Mouse (Mus musculus): ENCODE measurements around the gene Hnf4a.
A peak's percentile ranks its signal among the peaks of the same experiment; 100 is the strongest.
"Not testable (repeated sequence)": the region's sequence is repeated elsewhere in the genome, so short reads cannot be mapped to it uniquely, and the experiment has no call there.

Gene Hnf4a

DNA sequence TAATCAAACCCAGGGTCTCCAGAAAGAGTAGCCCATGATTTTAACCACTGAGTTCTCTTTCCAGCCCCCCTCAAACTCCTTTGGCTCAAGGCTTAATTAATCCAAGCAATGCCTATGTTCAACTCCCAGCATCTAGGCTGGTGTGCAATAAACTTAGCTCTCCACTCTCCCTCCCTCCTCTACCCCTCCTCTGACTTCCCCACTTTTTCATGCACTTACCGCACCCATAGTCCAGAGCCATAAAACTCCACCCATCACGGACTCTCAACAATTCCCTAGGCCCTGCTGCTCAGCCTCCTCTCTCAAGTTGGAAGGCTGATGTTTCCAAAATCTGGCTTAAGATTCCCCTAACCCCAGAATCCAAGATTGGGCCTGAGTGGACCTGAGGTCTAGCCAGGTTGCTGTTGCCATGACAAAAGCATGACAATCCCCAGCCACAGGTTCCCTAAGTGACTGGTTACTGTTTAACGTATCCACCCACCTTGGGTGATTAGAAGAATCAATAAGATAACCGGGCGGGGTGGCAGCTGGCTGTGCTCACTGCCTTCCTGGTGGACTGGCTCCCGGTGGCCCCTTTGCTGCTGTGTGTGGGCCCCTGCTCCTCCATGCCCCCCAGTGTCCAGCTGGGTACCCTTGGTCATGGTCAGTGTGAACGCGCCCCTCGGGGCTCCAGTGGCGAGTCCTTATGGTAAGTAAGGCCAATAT is at the start of gene Hnf4a:
Hnf4a (plus strand) TSS at position 509 of the 705 bp plus-strand sequence.
- DNase-seq (ENCODE audit: low spot score): no peak

DNA sequence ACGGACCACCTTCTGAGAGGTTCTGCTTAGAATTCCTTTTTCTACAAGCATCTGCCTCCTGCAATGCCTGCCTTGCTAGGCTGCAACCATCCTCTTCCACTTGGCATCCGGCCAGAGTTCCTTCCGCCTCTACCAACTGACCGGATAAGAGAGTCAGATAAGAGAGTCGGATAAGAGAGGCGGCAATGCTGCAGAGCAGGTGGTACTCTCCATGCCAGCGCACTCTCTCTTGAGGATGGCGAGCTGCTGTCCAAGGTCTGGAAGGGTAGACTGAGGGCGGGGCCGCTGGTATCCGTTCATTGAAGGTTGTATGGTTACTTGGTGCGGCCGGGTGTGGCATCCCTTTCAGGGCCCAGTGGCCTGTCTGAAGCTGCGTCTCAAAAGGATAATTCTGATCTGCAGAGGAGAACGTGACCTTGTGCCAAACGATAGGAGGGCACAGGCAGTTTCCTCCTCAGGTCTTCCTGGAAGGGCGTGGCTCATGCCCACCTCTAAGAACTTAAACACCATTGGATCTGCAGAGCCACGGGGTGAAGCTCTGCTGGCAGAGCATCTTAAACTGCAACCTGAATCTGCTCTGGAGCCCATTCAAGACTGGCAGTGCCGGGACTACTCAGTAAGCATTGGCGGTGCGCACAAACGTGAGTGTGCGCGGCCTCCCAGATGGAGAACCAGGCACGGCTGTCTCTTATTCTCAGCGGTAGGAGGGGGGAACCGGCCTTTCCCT is 47.9 kb upstream of the Hnf4a start:
- DNase-seq (ENCODE audit: low spot score): no peak

- DNase-seq (ENCODE audit: low spot score): no peak
Observed at GRCm38 (mm10) chr2:163459380-163459779, 47.2 kb upstream of the Hnf4a start.

GRCm38 (mm10) chr2:163460622-163461021 is 46.0 kb upstream of the Hnf4a start:
- DNase-seq (ENCODE audit: low spot score): no peak

DNA sequence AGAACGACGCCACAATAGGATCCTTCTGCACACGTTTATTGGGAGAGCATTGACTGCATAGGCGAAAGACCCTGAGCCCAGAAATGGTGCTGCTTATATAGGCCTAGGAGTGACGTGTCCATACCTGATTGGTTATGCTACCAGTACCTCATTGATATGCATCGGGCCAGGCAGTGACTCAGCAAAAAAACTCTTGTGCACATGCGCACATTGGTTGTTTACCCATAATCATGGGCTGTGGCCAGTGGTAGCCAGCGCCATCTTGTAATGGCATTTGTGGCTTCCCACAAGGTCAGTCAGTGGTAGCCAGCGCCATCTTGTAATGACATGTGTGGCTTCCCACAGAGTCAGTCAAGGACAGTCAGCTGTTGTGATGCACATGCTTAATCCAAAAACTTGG is 45.3 kb upstream of the Hnf4a start:
- DNase-seq (ENCODE audit: low spot score): not testable (repeated sequence)

DNA sequence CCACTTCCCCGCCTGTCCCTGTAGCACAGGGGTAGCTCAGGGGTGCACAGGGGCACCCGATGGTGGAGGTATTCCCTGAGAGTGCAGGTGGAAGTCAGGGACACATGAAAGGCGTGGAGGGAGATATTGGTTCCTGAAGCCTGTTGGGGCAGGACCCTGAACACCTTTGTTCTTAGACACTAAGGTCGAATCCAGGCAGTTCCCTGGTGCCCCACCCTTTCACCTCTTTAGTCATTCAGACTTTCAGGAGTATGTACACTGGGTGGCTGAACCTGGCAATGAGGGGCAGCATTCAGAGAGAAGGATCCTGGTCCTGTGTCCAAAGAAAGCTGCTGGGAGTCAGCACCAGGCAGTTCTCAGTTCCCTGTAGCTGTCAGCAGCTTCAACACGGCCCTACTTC is 44.2 kb upstream of the Hnf4a start:
- DNase-seq (ENCODE audit: low spot score): no peak

- DNase-seq (ENCODE audit: low spot score): no peak
Observed at GRCm38 (mm10) chr2:163462801-163463200, 43.8 kb upstream of the Hnf4a start.

DNA sequence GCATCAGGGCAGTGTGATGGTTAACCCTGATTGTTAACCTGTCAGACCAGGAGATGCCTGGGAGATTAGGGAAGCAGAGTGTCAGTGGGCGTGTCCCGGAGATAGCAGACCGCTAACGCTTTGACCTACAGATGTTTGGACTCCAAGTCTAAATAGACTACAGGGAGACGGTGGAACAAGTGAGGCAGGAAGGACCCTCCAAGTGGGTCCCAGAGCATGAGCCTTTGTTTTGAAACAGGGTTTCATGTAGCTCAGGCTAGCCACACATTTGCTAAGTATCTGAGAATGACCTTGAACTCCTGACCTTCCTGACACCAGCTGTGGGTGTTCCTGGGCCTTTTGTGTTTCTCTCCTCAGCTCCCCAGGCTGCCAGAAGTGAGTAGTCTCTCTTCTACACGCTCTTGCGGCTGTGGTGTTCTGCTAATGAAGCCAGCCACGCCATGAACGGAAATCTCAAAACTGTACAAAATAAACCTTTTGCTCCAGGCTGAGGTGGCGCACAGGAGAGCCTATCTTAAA is 43.3 kb upstream of the Hnf4a start:
- no peak for DNase-seq (ENCODE audit: low spot score)

- DNase-seq (ENCODE audit: low spot score): no peak
Observed at GRCm38 (mm10) chr2:163463998-163464397, 42.6 kb upstream of the Hnf4a start.

GRCm38 (mm10) chr2:163464562-163464961 is 42.0 kb upstream of the Hnf4a start:
- DNase-seq (ENCODE audit: low spot score): no peak

DNA sequence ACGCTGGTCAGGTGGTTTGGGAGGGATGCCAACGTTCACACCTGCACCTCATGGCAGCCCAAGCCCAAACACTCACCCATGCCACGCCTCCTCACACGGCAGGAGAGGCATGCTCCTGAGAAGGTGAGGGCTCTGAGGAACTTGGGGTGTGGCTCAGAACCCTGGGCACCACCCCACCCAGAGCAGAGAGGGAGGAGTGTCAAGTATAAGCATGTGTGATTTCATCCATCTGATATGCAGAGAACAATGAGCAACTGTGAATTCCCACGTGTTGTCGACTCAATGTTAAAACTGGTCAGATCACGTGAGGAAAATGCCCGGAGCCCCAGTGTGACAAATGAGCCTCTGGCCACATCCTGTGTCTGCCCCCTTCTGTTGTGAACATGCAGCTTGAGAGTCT is 39.8 kb upstream of the Hnf4a start:
- DNase-seq (ENCODE audit: low spot score): no peak

DNA sequence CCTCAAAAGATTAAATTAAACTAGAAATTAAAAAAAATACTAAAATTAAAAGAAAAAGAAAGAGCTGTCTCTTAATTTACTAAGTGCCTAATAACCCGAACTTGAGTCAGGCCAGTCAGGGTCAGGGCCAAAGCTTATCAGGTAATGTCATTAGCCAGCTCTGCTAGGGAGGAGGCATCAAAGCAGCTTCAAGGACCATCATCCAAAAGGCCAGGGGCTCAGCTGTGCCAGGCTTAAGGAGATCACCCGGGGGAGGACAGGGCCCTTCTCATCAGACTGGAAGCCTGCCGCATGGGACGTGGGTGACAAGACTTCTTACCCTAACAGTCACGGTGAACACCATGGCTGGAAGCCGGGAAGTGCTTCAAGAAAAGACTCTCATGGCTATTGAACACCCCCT is 39.0 kb upstream of the Hnf4a start:
- DNase-seq (ENCODE audit: low spot score): no peak

DNA sequence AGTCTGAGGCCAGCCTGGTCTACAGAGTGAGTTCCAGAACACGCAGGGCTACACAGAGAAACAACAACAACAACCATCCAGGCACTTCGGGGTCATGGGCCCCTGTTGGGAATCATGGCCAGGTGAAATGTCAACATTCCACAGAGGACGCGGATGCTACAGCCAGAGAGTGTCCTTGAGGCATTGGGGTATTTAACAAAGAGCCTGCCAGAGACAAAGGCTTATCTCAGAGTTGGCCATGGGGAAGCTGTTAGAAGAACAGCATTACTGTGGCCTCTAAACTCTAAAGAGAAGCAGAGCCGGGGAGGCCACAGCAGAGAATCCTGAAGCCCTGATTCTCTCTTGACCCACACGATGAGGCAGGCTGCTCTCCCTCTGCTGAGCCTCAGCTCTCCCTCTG is 37.7 kb upstream of the Hnf4a start:
- no peak for DNase-seq (ENCODE audit: low spot score)

DNA sequence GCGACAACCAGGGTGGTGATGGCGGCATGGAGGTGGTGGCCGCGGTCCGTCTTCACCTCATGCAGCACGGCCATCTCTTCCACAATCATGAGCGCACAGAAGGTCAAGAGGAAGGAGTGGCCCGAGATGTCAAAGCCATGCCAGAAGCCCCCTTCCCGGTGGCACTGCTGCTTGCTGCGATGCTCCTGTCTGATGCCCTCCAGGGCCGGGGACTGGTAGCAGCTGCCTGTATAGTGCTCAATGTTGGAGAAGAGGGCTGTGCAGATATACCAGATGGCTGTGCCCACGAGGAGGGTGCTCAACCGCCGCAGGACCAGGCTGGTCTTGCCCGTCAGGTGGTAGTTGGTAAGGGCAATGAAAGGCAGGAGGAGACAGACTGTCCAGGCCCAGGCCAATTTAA is 36.9 kb upstream of the Hnf4a start:
- DNase-seq (ENCODE audit: low spot score): no peak

DNA sequence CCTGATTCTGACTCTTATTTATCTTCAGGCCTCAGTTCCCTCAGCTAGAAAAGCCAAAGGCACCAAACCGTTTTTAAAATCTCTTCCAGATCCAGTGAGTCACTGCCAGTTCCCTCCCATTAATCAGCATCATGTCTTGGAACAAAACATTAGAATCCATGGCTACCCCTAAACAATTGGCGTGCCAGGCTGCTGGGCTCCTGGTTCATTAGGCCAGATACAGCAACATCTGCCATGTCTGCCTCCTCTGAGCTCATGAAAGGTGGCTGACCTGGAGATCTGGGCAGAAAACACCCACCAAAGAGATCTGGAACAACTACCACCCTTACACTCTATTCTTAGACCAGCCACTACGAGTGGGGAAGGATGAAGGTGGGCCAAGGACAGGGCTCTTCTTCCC is 35.5 kb upstream of the Hnf4a start:
- no peak for DNase-seq (ENCODE audit: low spot score)

DNA sequence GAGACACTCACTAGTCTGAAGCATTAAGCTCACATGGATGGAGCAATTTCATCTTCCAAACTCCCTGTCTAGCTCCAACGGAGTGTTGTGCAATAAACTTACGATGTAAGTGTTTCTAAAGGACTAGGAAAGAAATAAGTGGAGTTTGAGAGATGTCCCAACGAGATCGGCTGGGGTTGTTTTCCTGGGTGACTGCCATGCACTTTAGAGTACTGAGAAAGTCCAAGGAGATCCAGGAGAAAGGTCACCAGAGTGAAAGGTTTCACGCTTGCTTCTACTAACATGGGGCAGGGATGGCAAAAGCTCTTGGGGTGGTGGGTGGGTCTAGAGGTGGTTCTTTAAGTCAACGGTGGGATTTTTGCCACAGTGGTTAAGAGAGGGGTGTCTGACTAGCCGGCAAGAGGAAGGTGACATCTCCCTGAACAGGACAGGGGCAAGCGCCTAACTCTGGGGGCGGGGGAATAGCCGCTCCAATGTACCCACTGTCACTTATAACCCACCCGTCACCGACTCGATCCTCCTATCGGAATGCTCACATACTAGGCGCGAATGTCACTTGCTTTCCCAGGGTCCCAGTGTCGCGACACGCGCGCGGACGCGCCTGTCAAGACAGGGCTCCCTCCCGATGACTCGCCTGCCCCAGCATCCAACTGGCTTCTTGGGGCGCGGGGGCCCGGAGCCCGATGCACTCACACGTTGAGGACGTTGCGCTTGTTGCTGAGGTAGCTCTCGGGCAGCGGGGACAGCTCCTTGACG is 34.7 kb upstream of the Hnf4a start:
- DNase-seq (ENCODE audit: low spot score): no peak

DNA sequence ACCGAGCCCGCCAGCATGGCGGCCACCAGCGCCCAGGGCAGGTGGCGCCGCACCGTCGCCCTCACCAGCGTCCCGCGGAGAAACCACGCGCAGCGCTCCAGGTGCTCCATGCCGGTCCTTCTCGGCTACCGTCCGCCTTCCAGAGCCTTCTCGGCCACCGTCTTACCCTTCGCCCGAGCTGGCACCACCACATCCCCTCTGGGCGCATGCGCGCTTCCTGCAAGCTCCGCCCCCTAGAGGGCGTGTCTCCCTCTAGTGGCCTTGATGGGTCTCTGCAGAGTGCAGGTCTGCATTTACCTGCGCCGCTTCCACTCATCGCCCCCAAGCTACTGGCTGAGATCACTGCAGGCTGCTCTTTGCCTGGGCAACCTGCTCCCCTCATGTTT is 34.1 kb upstream of the Hnf4a start, which contains the start of gene Fitm2:
Fitm2 (minus strand) TSS at position 164 of the 386 bp plus-strand sequence.
- DNase-seq (ENCODE audit: low spot score): peak; percentile 95

DNA sequence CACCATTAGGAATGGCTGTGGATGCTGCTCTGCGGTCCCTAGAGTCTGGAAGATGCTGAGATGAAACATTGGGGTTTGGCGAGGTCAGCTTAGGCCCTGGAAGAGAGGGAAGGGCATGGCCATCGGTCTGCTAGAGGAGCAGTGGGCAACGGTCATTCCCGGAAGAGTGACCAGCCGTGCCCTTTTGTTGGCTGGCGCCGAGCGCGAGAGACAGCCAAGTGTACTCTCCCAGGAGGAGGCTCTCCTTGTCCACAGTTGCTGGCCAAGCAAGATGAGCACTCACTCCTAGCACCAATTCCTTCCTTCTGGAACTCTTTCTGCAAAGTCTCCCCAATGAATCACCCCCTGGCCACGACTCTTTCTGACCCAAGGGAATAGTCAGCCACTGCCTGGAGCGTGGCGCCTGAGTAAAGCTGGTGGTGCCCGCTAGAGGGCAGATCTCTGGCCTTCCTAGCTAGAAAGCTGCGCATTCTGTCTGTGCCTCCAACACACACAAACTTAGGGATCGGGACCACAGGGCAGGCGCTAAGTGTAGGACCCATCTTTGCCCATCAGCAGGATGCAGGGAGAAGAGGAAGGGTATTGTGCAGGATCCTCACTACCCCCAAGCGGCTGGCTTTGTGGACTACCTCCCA is 26.3 kb upstream of the Hnf4a start:
- no peak for DNase-seq (ENCODE audit: low spot score)

DNA sequence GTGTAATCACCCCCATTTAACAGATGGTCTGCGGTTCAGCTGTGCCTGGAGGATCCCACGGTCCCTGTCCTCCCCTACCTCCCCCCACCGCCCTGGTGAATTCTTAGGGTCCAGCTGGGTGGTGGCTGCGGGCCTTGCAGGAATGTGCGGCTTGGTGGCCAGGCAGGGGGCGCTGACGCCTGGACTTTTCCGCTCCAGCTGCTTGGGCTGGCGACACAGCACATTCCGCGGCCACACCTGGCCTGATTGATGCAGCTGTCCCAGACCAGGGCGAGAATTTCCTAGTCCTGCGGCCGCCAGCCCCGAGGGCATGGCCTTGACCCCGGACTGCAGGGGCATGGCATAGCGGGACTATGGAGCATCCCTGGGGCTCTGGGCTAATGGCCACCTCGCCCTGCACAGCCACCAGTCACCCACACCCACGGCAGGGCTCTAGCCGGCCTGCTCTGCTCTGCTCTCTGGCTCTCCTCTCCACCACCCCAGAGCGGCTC is 25.0 kb upstream of the Hnf4a start:
- no peak for DNase-seq (ENCODE audit: low spot score)

DNA sequence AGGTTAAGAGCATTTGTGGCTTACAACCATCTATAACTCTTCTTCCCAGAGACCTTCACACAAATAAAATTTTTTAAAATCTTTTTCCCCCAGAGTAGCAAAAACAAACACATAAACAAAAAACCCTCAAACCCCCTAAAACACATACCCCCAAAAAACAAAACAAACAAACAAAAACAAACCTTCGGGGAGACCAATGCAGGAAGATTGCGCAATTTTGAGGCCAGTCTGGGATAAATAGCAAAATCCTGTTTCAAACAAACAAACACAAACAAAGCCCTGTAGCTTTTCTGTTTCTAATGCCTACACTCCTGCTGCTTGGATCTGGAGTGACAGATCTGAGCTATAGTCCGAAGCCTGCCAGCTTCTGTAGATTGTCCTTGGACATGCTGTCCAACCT is 19.2 kb upstream of the Hnf4a start:
- no peak for DNase-seq (ENCODE audit: low spot score)

- no peak for DNase-seq (ENCODE audit: low spot score)
Observed at GRCm38 (mm10) chr2:163489725-163490291, 16.8 kb upstream of the Hnf4a start.

GRCm38 (mm10) chr2:163490656-163491055 is 16.0 kb upstream of the Hnf4a start:
- no peak for DNase-seq (ENCODE audit: low spot score)

Data from ovary, postnatal 10 days (tissue).